Mouse (Mus musculus) common myeloid progenitor, adult 5-6 weeks (primary cell): ENCODE results near the gene Txndc8. TPM values are rescaled to one million over a fixed set of nuclear protein-coding genes. Genes with fewer than 3 reads are reported as not detected.

Source experiments
- ATAC-seq: replicated peaks from 2 replicates; pipeline ENCODE4 v1.8.0; 2016; ENCODE audit warnings: low read depth, mild to moderate bottlenecking, moderate TSS enrichment, inconsistent platforms; ENCODE audit not compliant: poor library complexity, severe bottlenecking
- total RNA-seq: library from RNA; stranded (forward); fragments of 200-1000, 187-1606 nt; gene quantifications from 2 replicates; pipeline ENCODE4 v1.2.3, GENCODE M21; 2017

The Txndc8 gene
- not detected in 2 replicates for total RNA-seq

DNA sequence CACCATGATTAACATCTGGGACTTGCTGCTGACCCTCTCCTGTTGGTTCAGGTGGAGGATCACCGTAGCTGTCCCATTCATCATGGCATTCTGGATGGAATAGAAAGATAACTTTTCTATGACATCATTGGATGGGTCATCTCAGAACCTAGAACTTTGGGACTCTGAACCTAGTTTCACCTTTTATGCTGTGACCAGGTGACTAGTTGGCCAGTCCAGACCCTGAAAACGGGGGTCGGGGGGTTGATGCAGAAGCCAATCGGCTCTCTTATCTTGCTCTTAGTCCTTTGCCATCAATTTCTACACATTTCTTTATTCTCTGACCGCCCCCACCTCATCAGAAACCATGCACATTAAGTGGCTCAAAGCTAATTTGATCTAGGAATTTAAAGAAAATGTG, at the start of gene Txndc8:
Txndc8 (minus strand) TSS at position 101 of the 400 bp plus-strand sequence.
- no peak for ATAC-seq

DNA sequence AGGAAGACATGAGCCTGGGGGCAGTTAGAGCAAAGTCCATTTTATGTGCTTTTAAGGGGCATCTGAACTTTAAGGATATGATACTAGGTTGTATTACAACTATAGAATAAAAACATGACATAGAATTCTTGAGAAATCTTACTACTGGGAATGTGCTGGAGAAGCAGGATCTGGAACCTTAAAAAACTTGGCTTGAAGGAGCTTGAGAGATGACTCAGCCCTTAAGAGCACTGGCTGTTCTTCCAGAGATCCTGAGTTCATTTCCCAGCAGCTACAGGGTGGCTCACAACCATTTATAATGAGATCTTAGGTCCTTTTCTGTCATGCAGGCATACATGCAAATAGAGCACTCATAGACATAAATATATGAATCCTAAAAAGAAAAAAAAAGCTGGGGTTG, 46.7 kb upstream of the Txndc8 start:
- no peak for ATAC-seq

DNA sequence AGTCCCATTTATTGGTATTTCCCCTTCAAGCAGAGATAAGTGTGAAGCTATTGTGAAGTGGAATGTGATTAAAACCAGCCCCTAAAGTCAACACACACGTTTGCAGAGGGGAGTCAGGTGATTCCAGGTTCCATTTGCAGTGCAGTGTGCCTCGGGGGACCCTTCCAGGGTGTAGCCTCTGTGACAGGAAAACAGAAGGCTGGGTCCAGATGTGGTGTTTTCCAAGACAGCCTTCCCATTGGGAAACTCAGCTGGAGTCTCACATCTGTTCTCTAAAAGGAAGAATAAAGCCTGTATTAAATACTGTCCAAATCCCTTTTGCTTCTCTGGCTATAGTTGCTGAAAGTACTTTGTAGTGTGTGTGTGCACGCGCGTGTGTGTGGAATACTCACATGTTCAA, 45.5 kb upstream of the Txndc8 start:
- no peak for ATAC-seq

DNA sequence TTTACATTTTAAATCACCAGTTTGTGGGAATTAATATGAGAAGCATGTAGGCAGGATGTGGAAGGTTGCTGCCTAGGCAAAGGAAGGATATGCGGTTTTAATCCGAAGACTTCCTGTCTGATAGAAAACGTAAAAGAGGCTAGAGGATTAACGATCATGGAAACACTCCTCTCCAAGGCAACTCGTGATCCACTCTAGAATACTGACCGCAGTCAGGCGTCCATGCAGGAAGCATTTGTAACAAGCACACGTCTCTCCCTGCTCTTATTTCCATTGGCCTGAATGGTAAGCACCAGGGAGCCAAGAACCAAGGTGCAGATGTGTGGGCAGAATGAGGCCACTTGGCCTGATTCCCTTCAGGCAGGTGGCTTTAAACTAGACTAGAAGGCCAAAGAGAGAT, 41.8 kb upstream of the Txndc8 start:
- peak; percentile 93 for ATAC-seq

DNA sequence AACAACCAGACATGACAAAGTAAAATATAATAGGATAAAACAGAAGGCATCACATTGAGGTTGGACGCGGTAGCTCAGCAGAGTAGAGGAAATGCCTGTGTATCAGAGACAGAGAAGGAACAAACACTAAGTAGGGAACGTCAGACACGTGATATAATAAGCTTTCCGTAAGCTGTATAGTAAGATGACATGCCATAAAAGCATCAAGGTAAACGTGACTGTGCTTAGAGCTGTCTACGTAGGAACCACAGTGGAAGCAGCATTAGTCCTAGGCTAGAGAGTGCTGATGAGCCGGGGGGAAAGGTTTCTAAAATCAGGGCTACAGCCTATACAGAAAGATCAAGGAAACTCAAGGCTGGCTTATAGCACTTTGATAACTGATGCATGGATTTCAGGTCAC, 41.4 kb upstream of the Txndc8 start:
- ATAC-seq, result peak; percentile 70

DNA sequence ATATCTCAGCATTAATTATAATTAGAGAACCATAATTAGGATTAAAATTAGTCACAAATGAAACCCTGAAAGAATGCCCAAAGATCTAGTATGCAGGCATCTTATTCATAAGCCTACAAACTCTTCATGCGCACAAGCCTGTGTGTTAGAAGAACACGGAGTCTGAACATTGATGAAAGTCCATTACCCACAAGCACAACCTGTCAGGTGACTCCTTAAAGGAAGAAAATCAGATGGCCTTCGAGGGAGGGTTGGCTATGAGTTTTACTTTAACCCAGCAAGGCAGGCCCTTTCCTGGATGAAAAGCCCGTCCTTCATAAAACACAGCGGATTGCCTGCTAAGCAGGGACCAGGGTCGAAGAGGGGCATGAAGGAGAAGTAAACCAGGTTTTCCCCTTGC, 35.9 kb upstream of the Txndc8 start:
- ATAC-seq, result no peak

DNA sequence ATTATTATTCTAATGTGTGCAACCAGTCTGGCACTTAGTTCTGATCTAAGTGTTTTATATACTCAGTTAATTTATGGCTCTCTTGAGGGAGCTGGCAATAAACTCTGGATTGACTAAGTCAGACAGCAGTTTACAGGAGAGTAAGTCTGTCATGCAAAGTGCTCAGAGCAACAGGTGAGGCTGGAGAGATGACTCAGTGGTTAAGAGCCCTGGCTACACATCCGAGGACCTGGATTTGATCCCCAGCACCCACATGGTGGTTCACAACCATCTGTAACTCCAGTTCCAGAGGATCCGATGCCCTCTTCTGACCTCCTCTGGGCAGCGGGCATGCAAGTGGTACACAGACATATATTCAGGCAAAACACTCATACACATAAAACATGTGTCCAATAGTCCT, 35.4 kb upstream of the Txndc8 start:
- ATAC-seq, result no peak

DNA sequence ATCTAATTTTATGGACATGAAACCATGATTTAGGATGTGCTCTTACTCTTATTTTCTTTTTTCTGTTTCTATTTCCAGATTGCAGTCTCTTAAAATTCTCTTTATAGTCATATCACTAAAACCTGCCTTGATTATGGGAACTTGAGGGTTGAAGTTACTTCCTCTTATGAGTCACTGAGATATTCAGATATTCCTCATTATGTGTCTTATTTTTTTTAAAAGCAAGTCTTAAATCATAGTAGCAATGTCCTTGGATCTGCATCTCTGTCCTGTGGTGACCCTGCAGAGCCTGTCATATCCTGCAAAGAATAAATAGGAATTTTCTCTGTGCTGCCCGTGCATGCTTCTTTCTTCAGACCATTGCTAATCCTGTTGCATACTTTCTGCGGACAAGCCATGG, 31.2 kb upstream of the Txndc8 start:
- peak; percentile 73 for ATAC-seq

DNA sequence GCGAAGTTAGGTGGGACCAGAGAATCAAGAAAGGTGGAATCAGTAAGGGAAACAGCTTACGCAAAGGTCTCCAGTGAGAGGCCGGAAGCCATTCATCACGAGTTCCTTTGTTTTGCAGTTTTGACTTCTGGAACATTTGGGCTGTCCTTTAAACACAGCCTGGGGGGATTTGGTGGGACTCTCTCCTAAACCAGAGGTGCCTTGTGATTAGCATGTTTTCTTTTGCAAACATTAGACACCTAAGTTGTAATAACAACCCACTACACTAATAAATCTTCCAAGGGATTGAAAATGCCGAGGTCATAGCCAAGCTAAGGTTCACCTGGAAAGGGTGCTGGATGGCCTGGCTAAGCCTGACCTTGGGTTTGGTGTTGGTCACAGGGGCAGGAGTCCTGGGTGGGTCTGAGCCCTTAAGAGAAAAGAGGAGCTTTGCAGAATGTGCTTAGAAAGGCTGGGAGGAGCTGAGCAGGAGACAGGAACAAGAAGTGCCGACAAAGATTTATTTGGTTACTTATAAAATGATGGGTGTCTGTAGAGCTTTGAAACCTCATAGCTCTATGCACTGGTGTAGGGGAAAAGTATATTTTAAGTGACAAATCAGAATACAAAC, 28.3 kb upstream of the Txndc8 start:
- ATAC-seq, result no peak

DNA sequence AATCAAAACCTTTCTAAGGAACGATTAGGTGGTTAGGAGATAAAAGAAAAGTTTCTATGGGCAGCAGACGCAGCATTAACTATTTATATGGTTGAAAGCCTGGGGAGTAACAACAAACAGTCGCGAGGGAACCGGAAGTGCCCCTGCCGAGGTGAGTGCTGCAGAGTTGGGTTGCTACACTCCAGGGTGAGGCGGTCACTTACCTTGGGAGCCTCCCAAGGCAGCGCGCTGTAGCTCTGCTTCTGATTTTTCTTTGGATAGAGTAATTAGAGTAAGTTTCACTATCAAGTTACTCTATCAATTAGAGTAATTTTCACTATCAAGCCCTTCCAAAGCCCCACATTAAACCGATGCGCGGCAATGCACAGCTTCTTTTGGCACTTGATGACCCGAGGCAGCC, 25.7 kb upstream of the Txndc8 start:
- ATAC-seq, result 0 out of 2 replicates have a peak, but pooled peaks have one; percentile 39

DNA sequence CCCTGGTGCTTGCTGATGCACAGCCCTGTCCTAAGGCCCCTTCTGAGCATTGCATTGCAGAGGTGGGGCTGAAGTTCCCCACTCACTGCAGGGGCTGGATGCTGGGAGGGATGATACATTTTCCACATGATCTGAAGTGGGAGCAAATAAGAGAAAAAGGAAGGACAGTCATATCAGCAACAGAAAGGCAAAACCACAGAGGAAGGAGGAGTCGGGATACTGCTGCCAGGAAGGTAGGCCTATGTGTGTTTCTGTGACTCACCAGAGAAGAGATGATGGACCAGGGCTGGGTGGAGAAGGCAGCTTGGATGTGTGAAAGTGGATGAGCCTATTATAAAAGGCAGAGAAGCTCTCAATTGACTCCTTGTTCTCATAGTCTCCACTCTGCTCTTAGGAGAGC, 23.8 kb upstream of the Txndc8 start:
- no peak for ATAC-seq

DNA sequence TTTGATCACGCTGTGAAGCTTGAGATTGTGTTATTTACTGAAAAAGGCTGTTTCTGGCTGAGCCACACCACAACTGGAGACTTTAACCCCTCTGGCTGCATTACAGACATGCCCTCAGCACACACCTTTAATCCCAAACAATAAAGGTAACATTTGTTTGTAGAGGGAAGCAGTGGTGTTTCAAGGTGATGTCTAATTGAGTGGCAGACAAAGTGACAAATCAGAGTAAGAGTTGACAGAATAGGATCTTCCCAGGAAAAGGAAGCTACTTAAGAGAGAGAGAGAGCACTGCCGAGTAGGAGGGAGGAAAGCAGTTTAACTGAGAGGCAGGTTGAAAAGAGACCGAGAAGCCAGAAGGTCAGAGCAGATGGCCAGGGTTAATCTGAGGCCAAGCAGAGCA, 5.4 kb downstream of the Txndc8 start:
- ATAC-seq, result no peak

DNA sequence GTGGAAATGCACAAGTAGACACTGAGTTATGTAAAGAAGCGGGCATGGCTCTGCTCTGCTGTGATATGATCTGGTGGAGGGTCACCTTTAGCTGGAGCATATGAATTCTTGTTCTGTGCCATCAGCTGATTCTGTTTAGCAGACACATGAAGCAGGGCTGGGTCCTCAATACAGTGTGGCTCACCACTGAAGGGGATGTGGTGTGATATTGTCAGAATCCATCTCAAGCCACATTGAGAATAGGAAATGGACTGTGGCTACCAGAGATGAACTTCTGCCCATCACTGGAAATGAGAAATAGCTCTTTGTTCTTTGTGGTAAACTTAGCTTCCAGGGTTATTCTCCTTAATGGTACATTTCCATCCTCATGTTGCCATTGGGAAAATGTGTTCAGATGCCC, 17.5 kb downstream of the Txndc8 start:
- ATAC-seq, result peak; percentile 98

DNA sequence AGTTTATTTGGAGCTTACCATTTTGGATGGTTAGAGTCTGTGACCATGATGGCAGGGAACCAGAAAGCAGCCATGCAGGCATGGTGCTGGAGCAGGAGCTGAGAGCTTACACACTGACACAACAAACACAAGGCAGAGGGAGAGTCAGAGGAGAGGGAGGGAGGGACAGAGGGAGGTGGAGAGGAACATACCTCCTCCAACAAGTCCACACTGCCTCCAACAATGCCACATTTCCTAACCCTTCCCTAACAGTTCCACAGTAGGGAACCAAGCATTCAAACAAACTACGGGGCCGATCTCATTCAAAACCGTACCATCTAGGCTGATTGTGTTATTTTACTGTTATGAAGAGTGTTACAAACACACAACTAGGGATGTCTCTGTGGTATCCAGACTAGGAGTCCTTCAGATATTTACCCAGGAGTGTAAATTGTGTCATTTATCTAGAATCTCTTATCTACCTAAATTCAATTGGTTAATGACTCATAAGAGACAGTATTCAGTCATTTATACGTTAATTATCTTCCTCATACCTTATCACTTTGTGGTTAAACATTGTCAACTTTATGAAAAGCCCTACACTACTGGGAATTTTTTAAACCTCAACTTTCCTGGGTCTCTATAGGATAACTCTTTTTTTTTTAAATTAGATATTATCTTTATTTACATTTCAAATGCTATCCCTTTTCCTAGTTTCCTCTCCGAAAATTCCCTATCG, 34.4 kb downstream of the Txndc8 start:
- ATAC-seq, result no peak

DNA sequence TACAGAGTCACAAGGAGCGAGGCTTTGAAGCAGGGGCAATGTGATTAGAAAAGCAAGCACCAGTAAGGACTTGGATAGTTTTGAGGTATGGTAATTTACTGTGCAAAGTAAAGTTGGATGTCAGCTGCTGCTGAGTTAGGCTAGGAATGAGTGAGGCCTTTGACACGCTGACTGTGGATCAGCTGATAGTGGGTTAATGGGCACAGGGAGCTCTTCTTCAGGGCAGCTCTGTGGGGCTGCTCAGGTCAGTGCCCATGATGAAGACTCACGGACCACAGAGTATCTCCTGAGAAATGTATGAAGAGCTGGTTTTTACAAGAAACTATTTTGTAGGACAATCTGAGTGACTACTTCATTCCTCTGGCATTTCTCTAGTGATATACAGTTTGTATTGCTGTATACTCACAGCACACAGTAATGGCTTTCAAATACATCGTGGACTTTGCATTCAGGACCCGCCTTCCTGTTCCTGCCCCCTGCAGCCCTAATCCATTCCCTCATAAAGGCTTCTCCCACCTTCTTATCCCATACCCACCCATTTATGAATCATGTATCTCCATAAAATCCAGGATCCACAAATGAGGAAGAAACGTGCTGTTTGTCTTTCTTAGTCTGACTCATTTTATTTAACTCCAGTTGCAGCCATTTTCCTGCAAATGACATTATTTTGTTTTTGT, 35.2 kb downstream of the Txndc8 start:
- ATAC-seq, result no peak

DNA sequence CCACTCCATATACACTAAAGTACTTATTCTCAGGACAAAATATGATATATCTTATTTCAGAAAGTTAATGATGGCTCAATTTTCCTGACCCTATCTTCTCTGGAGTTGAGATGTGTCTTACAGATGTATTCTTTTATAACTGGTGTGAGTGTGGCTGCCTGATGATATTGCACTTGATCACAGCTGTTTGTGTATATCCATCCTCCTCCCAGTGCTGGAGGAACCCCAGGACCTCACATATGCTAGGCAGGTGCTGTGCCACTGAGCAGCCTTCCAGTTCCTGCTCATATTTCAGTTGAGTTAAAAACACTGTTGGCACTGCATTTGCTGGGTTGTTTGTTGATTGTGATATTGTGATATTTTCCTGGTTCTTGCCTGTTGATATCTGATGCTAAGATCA, 38.6 kb downstream of the Txndc8 start:
- ATAC-seq, result no peak

DNA sequence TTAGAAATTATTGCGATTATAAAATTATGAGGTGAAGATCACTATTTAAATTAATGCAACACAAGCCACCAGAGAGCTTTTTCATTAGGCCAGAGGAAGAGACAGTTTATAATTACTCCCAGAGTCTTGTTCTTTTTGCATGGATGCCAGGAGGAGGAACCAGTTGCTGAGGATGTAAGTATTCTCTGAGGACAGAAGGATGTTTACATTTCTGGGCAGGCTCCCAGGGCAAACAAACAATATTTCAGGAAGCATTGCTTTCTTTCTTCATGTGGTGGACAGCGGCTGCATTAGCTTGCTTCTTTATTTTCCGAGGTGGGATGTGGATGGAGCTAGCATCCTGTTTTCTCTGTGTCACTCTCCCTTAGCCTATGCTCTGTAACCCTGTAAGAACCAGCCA, 41.7 kb downstream of the Txndc8 start:
- ATAC-seq, result no peak

DNA sequence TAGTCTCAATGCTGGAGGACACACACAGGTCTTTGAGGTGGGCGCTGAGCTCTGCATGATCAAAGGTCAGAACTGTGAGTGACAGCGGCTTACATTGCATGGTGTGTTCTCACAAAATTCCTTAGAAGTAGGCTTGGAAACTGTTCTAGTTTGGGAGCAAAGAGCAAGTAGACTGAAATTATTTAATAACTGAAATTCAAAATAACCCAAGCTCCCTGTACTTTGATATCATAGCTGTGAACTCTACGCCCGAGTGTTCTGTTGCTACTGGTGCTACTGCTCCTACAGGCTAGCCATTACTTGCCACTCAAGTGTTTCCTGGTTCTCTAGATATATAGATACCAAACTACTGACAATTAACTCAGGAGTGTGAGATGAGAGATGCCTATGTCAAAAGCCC, 43.4 kb downstream of the Txndc8 start:
- no peak for ATAC-seq

DNA sequence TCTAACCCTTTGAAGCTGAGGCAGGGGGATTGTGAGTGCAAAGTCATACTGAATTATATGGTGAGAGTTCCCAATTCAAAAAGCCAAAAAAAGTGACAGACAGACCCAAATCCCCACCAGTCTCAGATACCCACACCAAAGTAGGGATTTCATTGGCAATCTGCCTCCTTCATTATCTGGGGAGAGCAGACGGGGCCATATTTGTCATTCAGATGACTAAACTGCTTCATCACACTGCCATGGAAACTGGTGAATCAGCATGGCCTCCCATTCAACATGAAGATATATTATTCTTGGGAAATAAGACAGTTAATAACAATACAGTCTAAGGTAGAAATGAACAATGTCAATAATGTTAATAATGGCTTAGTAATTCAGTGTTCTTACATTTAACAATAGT, 44.8 kb downstream of the Txndc8 start:
- 0 out of 2 replicates have a peak, but pooled peaks have one; percentile 50 for ATAC-seq

DNA sequence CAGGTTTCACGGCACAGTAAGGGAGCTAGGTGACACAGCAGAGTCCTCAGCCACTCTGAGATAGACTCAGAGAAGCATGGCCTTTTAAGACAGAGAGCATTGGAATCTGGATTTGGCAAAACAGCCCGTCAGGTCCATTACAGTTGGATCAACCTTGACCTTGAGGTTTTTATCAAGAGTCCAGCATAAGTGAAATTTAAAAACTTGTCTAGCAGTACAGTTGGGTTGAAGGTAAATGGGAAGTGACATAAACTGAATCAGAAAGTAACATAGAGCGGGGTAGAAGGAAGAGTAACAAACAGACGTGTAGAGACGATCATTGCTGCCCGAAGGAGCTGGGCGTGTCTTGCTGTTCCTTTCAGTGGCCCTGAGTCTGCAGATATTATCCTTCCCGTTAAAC, 49.9 kb downstream of the Txndc8 start:
- ATAC-seq, result no peak

DNA sequence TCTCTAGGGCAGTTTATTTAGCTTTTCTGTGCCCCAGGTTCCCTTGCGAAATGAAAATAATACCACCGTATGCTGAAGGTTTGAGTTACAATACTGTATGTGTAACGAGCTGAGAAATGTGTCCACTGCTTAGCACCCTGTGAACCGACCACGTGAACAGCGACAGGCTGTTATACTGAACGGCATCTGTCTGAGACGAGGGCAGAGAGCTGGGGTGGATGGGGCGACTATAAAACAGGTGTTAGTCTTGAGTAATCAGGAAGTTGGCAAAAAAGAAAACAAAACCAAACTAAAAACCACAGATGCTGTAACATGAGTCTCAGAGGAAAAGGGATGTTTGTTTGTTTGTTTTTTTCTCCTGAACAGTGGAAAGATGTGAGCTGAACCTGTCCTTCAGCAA, 50.8 kb downstream of the Txndc8 start:
- 0 out of 2 replicates have a peak, but pooled peaks have one; percentile 4 for ATAC-seq
